Mouse (Mus musculus) neural tube, embryonic 11.5 days (tissue): ENCODE data around the gene Glis1. TPM values are rescaled to one million over a fixed set of nuclear protein-coding genes. Genes with fewer than 3 reads are reported as not detected.

Experiments
- ATAC-seq: fragments of 200-750 bp; cut with Nextera tagmentation; 2 replicates; pipeline ENCODE4 v1.8.0; 2017; ENCODE audit warnings: moderate number of reproducible peaks, mild to moderate bottlenecking, moderate TSS enrichment, moderate library complexity; ENCODE audit not compliant: insufficient read depth, low FRiP score, low TSS enrichment
- DNase-seq: peaks from one replicate; pipeline ENCODE4 v3.0.0-alpha.2; 2015; ENCODE audit warnings: low spot score
- H3K27ac ChIP-seq: fragments of 300-500 bp; sonication (generic); 2 replicates; pipeline ENCODE4 v1.5.1; 2014; ENCODE audit warnings: low read depth, mild to moderate bottlenecking, low read length
- H3K27me3 ChIP-seq: fragments of 300-500 bp; sonication (generic); 2 replicates; pipeline ENCODE4 v1.6.1; 2014; ENCODE audit warnings: mild to moderate bottlenecking, low read length, mixed read lengths; ENCODE audit not compliant: control insufficient read depth, insufficient read depth
- H3K36me3 ChIP-seq: fragments of 300-500 bp; sonication (generic); 2 replicates; pipeline ENCODE4 v1.6.1; 2014; ENCODE audit warnings: mild to moderate bottlenecking, low read length, moderate library complexity, mixed read lengths; ENCODE audit not compliant: control insufficient read depth, insufficient read depth
- H3K4me1 ChIP-seq: fragments of 300-500 bp; sonication (generic); 2 replicates; pipeline ENCODE4 v1.6.1; 2014; ENCODE audit warnings: low read length, mixed read lengths; ENCODE audit not compliant: control insufficient read depth, insufficient read depth
- H3K4me2 ChIP-seq: fragments of 300-500 bp; sonication (generic); 2 replicates; pipeline ENCODE4 v1.6.1; 2014; ENCODE audit warnings: low read depth, mild to moderate bottlenecking, moderate library complexity
- H3K4me3 ChIP-seq: fragments of 300-500 bp; sonication (generic); 2 replicates; pipeline ENCODE4 v1.5.1; 2014; ENCODE audit warnings: low read depth, low read length
- H3K9ac ChIP-seq: fragments of 300-500 bp; sonication (generic); 2 replicates; pipeline ENCODE4 v1.6.1; 2014; ENCODE audit warnings: mild to moderate bottlenecking, low read length
- H3K9me3 ChIP-seq: fragments of 300-500 bp; sonication (generic); 2 replicates; pipeline ENCODE4 v1.6.1; 2016; ENCODE audit warnings: low read length; ENCODE audit not compliant: control insufficient read depth
- WGBS: fragments of 180-500 bp; shearing (Covaris S2); extraction: QIAGEN DNeasy Blood & Tissue Kit; methylation state at CpG from one replicate; pipeline ENCODE4 v1.1.7; 2014; 5-methylcytosine and 5-hydroxymethylcytosine counted together
- polyA plus RNA-seq: library from polyadenylated mRNA; unstranded; fragments of >200 nt; fragmentation: Nextera tagmentation; extraction: Ambion mirVana; gene quantifications from 2 replicates; pipeline ENCODE4 v1.2.1, GENCODE M21; 2014

The Glis1 gene
- polyA plus RNA-seq, 1 experiment from 2014 or later, result 2.4 TPM

DNA sequence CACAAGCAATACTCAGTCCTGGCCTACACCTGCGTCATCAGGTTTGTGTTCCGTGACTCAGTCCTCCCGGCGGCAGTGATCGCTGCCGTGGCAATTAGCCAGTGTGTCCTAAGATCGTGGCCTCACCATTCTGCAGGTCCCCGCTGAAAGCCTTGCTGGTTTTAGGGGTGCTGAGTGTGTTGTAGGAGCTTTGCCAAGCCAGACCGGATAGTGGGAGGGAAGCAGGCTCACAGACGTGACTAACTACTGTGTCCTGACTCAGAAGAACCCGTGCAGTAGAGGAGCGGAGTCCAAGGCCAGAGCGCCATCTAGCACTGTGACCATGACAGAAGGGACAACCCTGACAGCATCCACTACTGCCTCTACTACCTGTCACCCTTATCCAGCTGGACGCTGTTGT, 168.4 kb downstream of the Glis1 start:
- Histone ChIP-seq H3K9me3 (no peaks in the 10 kb centered on the region), H3K9ac (no peak overlapping the region), H3K27me3 (no peaks in the 10 kb centered on the region), H3K4me2 (no peak overlapping the region), H3K4me3 (no peak overlapping the region), H3K4me1 (peaks cover 6% of the 10 kb centered on the region), H3K36me3 (no peaks in the 10 kb centered on the region), H3K27ac (no peak overlapping the region)
- no peak for DNase-seq
- no peak for ATAC-seq
- WGBS, result 83% methylated on average over 14 of the region's 14 CpGs

DNA sequence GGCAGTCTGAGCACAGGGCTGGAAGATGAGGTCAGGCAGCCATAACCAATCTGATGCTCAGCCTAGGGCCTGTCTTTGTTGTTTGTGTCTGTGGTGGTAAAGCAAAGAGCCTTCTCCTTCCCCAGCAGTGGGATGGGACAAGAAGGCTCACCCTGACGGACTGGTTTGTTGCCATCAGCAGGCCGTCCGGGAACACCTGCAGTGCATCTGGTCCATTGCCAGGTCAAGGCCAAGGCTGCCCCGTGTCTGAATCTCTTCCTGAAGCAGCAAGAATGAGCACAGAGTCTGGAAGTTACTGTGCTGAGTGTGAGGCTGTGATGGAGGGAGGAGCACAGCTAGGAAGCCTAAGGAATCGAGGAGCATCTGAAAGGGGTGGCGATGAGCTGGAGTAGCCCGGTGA, 168.8 kb downstream of the Glis1 start:
- no peak overlapping the region for H3K9ac ChIP-seq
- no peaks in the 10 kb centered on the region for H3K9me3 ChIP-seq
- ATAC-seq (no peak), DNase-seq (no peak)
- H3K27me3 ChIP-seq, result no peaks in the 10 kb centered on the region
- WGBS, result 82% methylated on average over 7 of the region's 7 CpGs
- no peak overlapping the region for H3K27ac ChIP-seq
- H3K4me1 ChIP-seq, result peaks cover 2% of the 10 kb centered on the region
- no peaks in the 10 kb centered on the region for H3K36me3 ChIP-seq
- no peak overlapping the region for H3K4me3 ChIP-seq
- no peak overlapping the region for H3K4me2 ChIP-seq

DNA sequence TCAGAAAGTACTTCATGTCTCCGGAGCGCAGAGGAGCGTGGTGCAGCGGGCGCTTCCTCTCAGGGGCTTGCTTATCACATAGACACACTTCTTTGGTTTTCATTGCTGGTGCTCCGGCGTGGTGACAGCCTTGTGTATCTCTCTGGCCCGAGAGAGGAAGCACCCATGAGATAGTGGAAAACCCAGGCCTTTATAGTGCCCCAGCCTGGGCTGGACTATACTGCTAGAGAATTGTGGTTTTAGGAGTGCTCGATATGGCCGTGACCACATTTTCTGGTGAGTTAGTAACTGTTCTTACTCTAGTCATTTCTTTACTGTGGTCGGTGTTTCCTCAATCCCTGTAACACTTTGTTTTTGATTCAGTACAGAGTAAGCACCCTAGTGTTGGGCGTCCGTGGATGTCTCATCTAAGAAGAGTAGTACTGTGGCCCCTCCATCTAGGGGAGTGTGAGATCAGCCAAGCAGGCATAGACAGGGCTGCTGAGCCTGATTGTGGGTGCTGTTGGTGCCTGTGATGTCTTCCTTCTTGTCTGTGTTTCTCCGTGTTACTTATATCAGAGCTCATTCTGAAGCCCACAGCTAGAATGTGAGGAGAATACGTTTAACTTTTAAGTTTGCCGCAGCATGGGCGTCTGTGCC, 171.7 kb downstream of the Glis1 start:
- H3K9ac ChIP-seq, result no peak overlapping the region
- no peak overlapping the region for H3K27ac ChIP-seq
- no peak for DNase-seq
- H3K36me3 ChIP-seq, result no peaks in the 10 kb centered on the region
- WGBS, result 86% methylated on average over 17 of the region's 17 CpGs
- no peaks in the 10 kb centered on the region for H3K4me1 ChIP-seq
- no peak overlapping the region for H3K4me2 ChIP-seq
- H3K9me3 ChIP-seq, result no peaks in the 10 kb centered on the region
- H3K4me3 ChIP-seq, result no peak overlapping the region
- H3K27me3 ChIP-seq, result no peaks in the 10 kb centered on the region
- no peak for ATAC-seq

DNA sequence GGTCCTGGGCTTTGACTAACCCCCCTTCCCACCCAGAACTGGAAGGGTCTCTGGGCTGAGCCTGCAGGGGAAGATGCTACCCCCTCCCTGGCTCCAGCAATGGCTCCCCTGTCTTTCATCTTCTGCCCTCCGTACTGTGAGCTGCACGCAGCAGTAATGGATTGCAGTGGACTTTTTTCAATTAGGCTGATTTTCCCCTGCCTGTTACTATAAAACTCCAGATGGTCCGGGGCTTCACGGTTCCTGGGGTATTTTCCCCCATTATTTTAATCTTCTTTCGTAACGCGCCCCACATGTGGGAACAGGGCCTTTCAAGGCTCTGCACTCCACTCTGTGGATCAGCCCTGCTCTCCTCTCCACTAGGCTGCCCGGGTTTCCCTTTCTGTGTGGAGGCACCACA, 175.4 kb downstream of the Glis1 start:
- H3K4me1 ChIP-seq, result no peaks in the 10 kb centered on the region
- DNase-seq, result no peak
- no peak for ATAC-seq
- H3K9ac ChIP-seq, result no peak overlapping the region
- no peaks in the 10 kb centered on the region for H3K9me3 ChIP-seq
- H3K4me2 ChIP-seq, result no peak overlapping the region
- H3K27me3 ChIP-seq, result no peaks in the 10 kb centered on the region
- H3K27ac ChIP-seq, result no peak overlapping the region
- H3K4me3 ChIP-seq, result no peak overlapping the region
- no peaks in the 10 kb centered on the region for H3K36me3 ChIP-seq
- WGBS, result 59% methylated on average over 8 of the region's 8 CpGs

DNA sequence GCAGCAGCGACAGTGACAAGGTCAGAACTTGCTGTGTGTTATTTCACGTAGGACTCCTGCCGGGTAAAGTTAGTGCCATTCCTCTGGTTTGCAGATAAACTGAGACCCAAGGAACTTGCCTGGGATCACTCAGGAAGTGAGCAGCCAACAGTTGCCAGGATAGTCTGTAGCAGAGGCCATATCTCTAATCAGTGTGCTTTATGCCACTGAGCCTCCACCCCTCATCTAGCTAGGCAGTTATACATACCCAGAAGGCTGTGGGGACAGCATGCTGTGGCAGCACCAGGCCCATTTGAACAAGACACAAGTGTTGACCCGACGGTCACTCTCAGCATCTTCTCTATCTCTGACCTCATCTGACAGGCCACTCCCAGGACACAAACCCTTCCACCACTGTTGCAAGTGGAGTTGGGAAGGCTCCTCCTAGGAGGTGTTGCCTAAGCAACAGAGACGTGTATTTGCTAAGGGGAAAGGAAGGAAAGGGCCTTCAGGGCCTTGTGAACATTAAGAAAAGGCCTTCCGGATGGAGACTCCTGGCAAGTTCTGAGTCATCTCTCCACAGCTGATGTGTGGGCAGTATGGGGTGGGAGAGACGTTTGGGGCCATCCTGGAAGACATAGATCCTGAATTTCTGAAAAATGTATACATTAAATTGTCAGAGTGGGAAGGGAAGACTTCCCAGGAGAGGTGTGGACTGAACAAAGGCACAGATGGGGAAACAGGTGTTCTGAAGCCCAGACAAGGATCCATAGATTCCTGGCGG, 177.7 kb downstream of the Glis1 start:
- H3K4me1 ChIP-seq, result no peaks in the 10 kb centered on the region
- no peaks in the 10 kb centered on the region for H3K27me3 ChIP-seq
- no peak overlapping the region for H3K9ac ChIP-seq
- H3K27ac ChIP-seq, result no peak overlapping the region
- H3K36me3 ChIP-seq, result no peaks in the 10 kb centered on the region
- WGBS, result 73% methylated on average over 9 of the region's 9 CpGs
- DNase-seq (no peak), ATAC-seq (no peak)
- H3K4me2 ChIP-seq, result no peak overlapping the region
- H3K9me3 ChIP-seq, result no peaks in the 10 kb centered on the region
- H3K4me3 ChIP-seq, result no peak overlapping the region

DNA sequence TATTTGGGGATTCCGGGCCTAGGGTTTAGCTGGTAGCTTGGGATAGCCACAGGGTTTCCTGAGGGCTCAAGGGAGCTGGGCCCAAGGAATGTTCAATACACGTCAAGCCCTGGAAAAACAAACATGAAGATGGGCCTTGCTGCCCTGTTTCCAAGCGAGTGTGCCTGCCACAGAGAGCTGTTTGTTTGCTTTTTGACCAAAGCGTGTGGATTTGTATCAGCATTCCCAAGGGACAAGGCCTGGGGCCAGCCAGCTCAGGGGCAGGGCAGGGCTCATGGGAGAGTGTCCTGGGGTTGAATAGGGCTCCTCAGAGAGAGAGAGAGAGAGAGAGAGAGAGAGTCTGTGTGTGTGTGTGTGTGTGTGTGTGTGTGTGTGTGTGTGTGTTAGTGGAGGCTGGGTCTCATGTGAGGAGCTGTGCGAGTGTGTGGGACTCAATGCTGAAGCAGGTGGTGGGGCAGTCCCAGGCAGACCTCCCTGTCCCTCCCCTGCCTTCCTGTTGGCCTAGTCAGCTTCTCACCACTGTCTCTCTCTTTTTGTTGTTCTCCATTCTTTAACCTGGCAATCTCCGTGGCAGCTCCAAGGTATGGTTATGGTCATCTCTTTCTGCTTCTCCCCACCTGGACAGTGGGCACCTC, 183.3 kb downstream of the Glis1 start:
- Histone ChIP-seq H3K4me3 (no peak overlapping the region), H3K4me2 (no peak overlapping the region), H3K27ac (no peak overlapping the region), H3K9ac (no peak overlapping the region), H3K4me1 (no peaks in the 10 kb centered on the region; the same call in 1 of the 2 replicates), H3K9me3 (no peaks in the 10 kb centered on the region), H3K27me3 (no peaks in the 10 kb centered on the region), H3K36me3 (no peaks in the 10 kb centered on the region)
- DNase-seq, result no peak
- 49% methylated on average over 6 of the region's 6 CpGs for WGBS
- ATAC-seq, result no peak

DNA sequence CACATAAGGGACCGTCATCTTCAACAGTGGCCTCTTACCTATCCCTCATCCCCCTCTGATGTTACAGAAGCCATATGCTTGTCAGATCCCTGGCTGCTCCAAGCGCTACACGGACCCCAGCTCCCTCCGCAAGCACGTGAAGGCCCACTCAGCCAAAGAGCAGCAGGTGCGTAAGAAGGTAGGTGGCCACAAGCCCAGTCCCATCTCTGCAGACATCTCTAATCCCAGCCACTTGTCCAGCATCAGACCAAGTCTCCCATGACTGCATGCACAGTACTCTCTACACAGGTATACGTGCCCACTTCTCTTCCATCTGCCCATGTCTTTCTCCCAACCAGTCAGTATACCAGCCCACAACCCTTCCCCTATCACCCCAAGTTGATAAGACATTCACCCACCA, 185.1 kb downstream of the Glis1 start:
- no peak overlapping the region for H3K4me2 ChIP-seq
- H3K27ac ChIP-seq, result no peak overlapping the region
- H3K27me3 ChIP-seq, result no peaks in the 10 kb centered on the region
- ATAC-seq (no peak), DNase-seq (no peak)
- 90% methylated on average over 7 of the region's 7 CpGs for WGBS
- H3K4me3 ChIP-seq, result no peak overlapping the region
- H3K4me1 ChIP-seq, result peaks cover 6% of the 10 kb centered on the region; the same call in 1 of the 2 replicates
- no peaks in the 10 kb centered on the region for H3K9me3 ChIP-seq
- H3K9ac ChIP-seq, result no peak overlapping the region
- H3K36me3 ChIP-seq, result no peaks in the 10 kb centered on the region

DNA sequence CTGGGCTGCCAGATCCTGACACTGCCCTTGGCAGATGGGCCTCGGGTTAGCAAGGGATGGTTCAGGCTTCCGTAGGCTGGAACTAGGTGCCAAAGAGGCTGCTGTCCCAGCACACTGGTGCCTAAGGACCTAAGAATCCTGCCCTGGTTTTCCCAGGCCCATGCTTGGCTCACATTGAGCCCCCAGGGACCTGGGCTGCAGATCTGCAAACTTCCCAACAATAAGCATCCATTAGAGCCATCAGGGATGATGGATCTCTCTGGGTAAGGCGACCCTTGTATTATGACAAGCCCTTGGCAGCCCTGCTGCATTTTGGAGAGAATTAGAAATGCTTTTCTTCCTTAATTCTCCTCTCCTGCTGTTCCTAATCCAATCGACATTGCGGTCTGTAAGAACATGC, 187.0 kb downstream of the Glis1 start:
- 81% methylated on average over 5 of the region's 5 CpGs for WGBS
- Histone ChIP-seq H3K4me1 (peaks cover 12% of the 10 kb centered on the region; the same call in 1 of the 2 replicates), H3K9ac (no peak overlapping the region), H3K4me2 (no peak overlapping the region), H3K36me3 (no peaks in the 10 kb centered on the region), H3K27me3 (no peaks in the 10 kb centered on the region), H3K27ac (no peak overlapping the region), H3K4me3 (no peak overlapping the region), H3K9me3 (no peaks in the 10 kb centered on the region)
- no peak for ATAC-seq
- DNase-seq, result no peak
